Mouse (Mus musculus) embryonic fibroblast, embryonic 13.5 days (primary cell): ENCODE results near the gene Wdr1.

Experiments used
- CTCF ChIP-seq: IDR thresholded peaks from 2 replicates; pipeline ENCODE4 v1.5.1; 2011; ENCODE audit warnings: mild to moderate bottlenecking, control low read depth, low read length, moderate library complexity, borderline replicate concordance; ENCODE audit not compliant: insufficient read depth
- POLR2A ChIP-seq: IDR thresholded peaks from 2 replicates; pipeline ENCODE4 v1.6.1; 2011; ENCODE audit warnings: low read depth, mild to moderate bottlenecking, control low read depth, low read length, moderate library complexity

- no peak for TF ChIP-seq CTCF
- no peak for TF ChIP-seq POLR2A
These were observed 26.2 kb downstream of the Wdr1 start for GRCm38 (mm10) chr5:38536822-38537221.
